Mouse (Mus musculus): Measurements from ENCODE around the gene Znrf2. TPM values are rescaled to one million over a fixed set of nuclear protein-coding genes. Genes with fewer than 3 reads are reported as not detected.

The Znrf2 gene
- 10 to 100 TPM; 11.5 to 13.1 TPM for total RNA-seq (2021)
- long read RNA-seq, experiment 1, full-length matches to known transcripts = 4 of 7 reads
- long read RNA-seq, experiment 1, partial matches to known transcripts = 0 of 7 reads
- long read RNA-seq, experiment 1, other reads (novel, unspliced or antisense) = 3 of 7 reads
- long read RNA-seq, experiment 2, full-length matches to known transcripts = 9 of 13 reads
- long read RNA-seq, experiment 2, partial matches to known transcripts = 0 of 13 reads
- long read RNA-seq, experiment 2, other reads (novel, unspliced or antisense) = 4 of 13 reads

- DNase-seq = peak; percentile 99
Measured at GRCm38 (mm10) chr6:54816388-54817065, at the start of gene Znrf2. TSS of gene Znrf2 (plus strand) at chr6:54816916.

GRCm38 (mm10) chr6:54767746-54768145 lies 49.0 kb upstream of the Znrf2 start:
- no peak for DNase-seq

- DNase-seq = no peak
Measured at GRCm38 (mm10) chr6:54770766-54771165, 46.0 kb upstream of the Znrf2 start.

GRCm38 (mm10) chr6:54771171-54771570 lies 45.5 kb upstream of the Znrf2 start:
- DNase-seq = peak; percentile 48

GRCm38 (mm10) chr6:54772078-54772477 lies 44.6 kb upstream of the Znrf2 start:
- no peak for DNase-seq

GRCm38 (mm10) chr6:54775739-54776138 lies 41.0 kb upstream of the Znrf2 start:
- DNase-seq = no peak

- no peak for DNase-seq
Measured at GRCm38 (mm10) chr6:54777661-54778060, 39.1 kb upstream of the Znrf2 start.

- DNase-seq = no peak
Measured at GRCm38 (mm10) chr6:54779968-54780367, 36.7 kb upstream of the Znrf2 start.

- no peak for DNase-seq
Measured at GRCm38 (mm10) chr6:54780569-54781304, 36.0 kb upstream of the Znrf2 start.

- no peak for DNase-seq
Measured at GRCm38 (mm10) chr6:54781881-54782280, 34.8 kb upstream of the Znrf2 start.

- no peak for DNase-seq
Measured at GRCm38 (mm10) chr6:54785098-54785730, 31.5 kb upstream of the Znrf2 start.

- DNase-seq = no peak
Measured at GRCm38 (mm10) chr6:54786766-54787165, 29.9 kb upstream of the Znrf2 start.

- DNase-seq = no peak
Measured at GRCm38 (mm10) chr6:54788493-54788892, 28.2 kb upstream of the Znrf2 start.

- DNase-seq = no peak
Measured at GRCm38 (mm10) chr6:54789139-54789538, 27.6 kb upstream of the Znrf2 start.

- no peak for DNase-seq
Measured at GRCm38 (mm10) chr6:54790071-54790470, 26.6 kb upstream of the Znrf2 start.

- DNase-seq = no peak
Measured at GRCm38 (mm10) chr6:54793853-54794252, 22.9 kb upstream of the Znrf2 start.

- no peak for DNase-seq
Measured at GRCm38 (mm10) chr6:54794372-54794771, 22.3 kb upstream of the Znrf2 start.

GRCm38 (mm10) chr6:54794991-54795390 lies 21.7 kb upstream of the Znrf2 start:
- no peak for DNase-seq

GRCm38 (mm10) chr6:54795971-54796370 lies 20.7 kb upstream of the Znrf2 start:
- no peak for DNase-seq

- DNase-seq = no peak
Measured at GRCm38 (mm10) chr6:54802348-54802747, 14.4 kb upstream of the Znrf2 start.

- no peak for DNase-seq
Measured at GRCm38 (mm10) chr6:54804066-54804864, 12.5 kb upstream of the Znrf2 start.

- DNase-seq = no peak
Measured at GRCm38 (mm10) chr6:54805779-54806178, 10.9 kb upstream of the Znrf2 start.

All from gastrocnemius, postnatal 25 days (tissue).